Mouse (Mus musculus) adrenal gland (tissue): ENCODE measurements around the gene Olfm3.

Experiments used
- intact Hi-C: fragments of 180-260 bp; cut with DNase I; formaldehyde crosslinking; loops from one replicate; pipeline ENCODE4 v1.15.1; 2025
- long read RNA-seq, 2 experiments: library from polyadenylated mRNA; unstranded; transcript quantifications; one replicate each; pipeline ENCODE4 v2.0.0; 2020; ENCODE audit warnings: borderline replicate concordance in 1 of 2; ENCODE audit not compliant: insufficient replicate concordance in 1 of 2

The Olfm3 gene
- long read RNA-seq, experiment 1 = 0 reads
- long read RNA-seq, experiment 2, full-length matches to known transcripts = 2 of 2 reads
- long read RNA-seq, experiment 2, partial matches to known transcripts = 0 of 2 reads
- long read RNA-seq, experiment 2, other reads (novel, unspliced or antisense) = 0 of 2 reads

GRCm38 (mm10) chr3:114903924-114904438 is at the start of gene Olfm3:
Gene Olfm3 (plus strand): TSS chr3:114904078.
- intact Hi-C loops = no loop called here

GRCm38 (mm10) chr3:114889764-114890163 is 14.1 kb upstream of the Olfm3 start:
- intact Hi-C loops = no loop called here

- intact Hi-C loops = no loop called here
These were observed 950 bp downstream of the Olfm3 start for GRCm38 (mm10) chr3:114904633-114905423.

GRCm38 (mm10) chr3:114907537-114907936 is 3.7 kb downstream of the Olfm3 start:
- intact Hi-C loops = no loop called here

GRCm38 (mm10) chr3:114908846-114909245 is 5.0 kb downstream of the Olfm3 start:
- intact Hi-C loops = no loop called here

GRCm38 (mm10) chr3:114920102-114920501 is 16.2 kb downstream of the Olfm3 start:
- intact Hi-C loops = no loop called here

- intact Hi-C loops = no loop called here
These were observed 25.7 kb downstream of the Olfm3 start for GRCm38 (mm10) chr3:114929605-114930004.

- intact Hi-C loops = no loop called here
These were observed 26.5 kb downstream of the Olfm3 start for GRCm38 (mm10) chr3:114930336-114930735.

- intact Hi-C loops = no loop called here
These were observed 26.9 kb downstream of the Olfm3 start for GRCm38 (mm10) chr3:114930796-114931195.

GRCm38 (mm10) chr3:114932881-114933280 is 29.0 kb downstream of the Olfm3 start:
- intact Hi-C loops = no loop called here

GRCm38 (mm10) chr3:114954904-114955303 is 51.0 kb downstream of the Olfm3 start:
- intact Hi-C loops = no loop called here

GRCm38 (mm10) chr3:114959311-114959967 is 55.6 kb downstream of the Olfm3 start:
- intact Hi-C loops = no loop called here

- intact Hi-C loops = no loop called here
These were observed 58.6 kb downstream of the Olfm3 start for GRCm38 (mm10) chr3:114962316-114963083.

- intact Hi-C loops = no loop called here
These were observed 67.3 kb downstream of the Olfm3 start for GRCm38 (mm10) chr3:114971183-114971582.

- intact Hi-C loops = no loop called here
These were observed 68.6 kb downstream of the Olfm3 start for GRCm38 (mm10) chr3:114972522-114972921.

- intact Hi-C loops = no loop called here
These were observed 87.0 kb downstream of the Olfm3 start for GRCm38 (mm10) chr3:114990828-114991227.

- intact Hi-C loops = no loop called here
These were observed 92.1 kb downstream of the Olfm3 start for GRCm38 (mm10) chr3:114995956-114996355.

- intact Hi-C loops = no loop called here
These were observed 123.7 kb downstream of the Olfm3 start for GRCm38 (mm10) chr3:115027560-115027959.

GRCm38 (mm10) chr3:115028046-115028445 is 124.2 kb downstream of the Olfm3 start:
- intact Hi-C loops = no loop called here

GRCm38 (mm10) chr3:115028611-115029010 is 124.7 kb downstream of the Olfm3 start:
- intact Hi-C loops = no loop called here

GRCm38 (mm10) chr3:115049060-115049459 is 145.2 kb downstream of the Olfm3 start:
- intact Hi-C loops = no loop called here
